Mouse (Mus musculus): ENCODE results near the gene Rsph1.

Gene Rsph1

GRCm38 (mm10) chr17:31258310-31258865, 18.8 kb downstream of the Rsph1 start:
- no peak for DNase-seq (ENCODE audit: inconsistent ontology term)

- no peak for DNase-seq (ENCODE audit: inconsistent ontology term)
These were observed 19.3 kb downstream of the Rsph1 start for GRCm38 (mm10) chr17:31257898-31258297.

GRCm38 (mm10) chr17:31257149-31257548, 20.0 kb downstream of the Rsph1 start:
- no peak for DNase-seq (ENCODE audit: inconsistent ontology term)

DNA sequence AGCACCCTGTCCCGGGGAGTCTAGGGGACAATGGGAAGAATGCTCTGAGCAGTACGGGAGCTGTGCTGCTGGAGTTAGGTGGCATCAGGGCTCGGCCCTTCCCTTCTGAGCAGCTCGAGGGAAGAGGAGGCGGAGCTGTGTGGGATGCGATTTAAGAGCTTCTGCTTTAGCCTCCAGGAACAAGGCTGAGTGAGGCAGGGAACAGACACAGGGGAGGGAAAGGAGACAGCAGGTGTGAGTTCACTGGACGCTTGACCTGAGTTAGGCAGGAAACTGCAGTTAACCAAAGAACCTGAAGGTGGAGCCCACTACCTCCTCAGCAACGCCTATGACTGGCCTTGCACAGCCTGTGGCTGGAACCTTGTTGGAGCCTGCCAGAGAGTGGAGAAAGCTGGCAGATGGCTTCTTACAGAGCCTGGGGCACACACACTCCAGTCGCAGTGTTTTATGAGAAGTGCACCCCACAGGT, 22.7 kb downstream of the Rsph1 start:
- peak; percentile 35 for DNase-seq (ENCODE audit: inconsistent ontology term)

GRCm38 (mm10) chr17:31253951-31254350, 23.2 kb downstream of the Rsph1 start:
- no peak for DNase-seq (ENCODE audit: inconsistent ontology term)

GRCm38 (mm10) chr17:31247144-31247543, 30.0 kb downstream of the Rsph1 start:
- DNase-seq (ENCODE audit: inconsistent ontology term) = no peak

GRCm38 (mm10) chr17:31245321-31245720, 31.9 kb downstream of the Rsph1 start:
- no peak for DNase-seq (ENCODE audit: inconsistent ontology term)

DNA sequence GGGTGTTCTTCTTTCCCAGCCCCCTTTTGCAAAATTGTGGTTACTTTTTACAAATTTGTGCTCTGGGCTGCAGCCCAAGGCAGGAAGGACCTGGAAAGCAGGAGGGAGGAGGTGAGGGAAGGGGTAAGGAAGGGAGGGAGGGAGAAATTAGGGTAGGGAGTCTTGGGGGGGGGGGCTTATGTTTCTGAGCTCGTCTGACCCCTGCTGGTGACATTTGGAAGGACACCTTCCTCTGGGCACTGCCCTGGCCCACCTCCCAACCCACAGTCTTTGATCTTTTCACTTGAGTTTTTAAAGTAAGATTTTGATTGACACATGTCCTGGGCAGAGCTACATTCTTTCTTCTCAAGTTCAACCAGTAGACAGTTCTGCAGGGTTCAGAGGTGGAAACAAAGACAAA, 34.4 kb downstream of the Rsph1 start:
- DNase-seq (ENCODE audit: inconsistent ontology term) = no peak

DNA sequence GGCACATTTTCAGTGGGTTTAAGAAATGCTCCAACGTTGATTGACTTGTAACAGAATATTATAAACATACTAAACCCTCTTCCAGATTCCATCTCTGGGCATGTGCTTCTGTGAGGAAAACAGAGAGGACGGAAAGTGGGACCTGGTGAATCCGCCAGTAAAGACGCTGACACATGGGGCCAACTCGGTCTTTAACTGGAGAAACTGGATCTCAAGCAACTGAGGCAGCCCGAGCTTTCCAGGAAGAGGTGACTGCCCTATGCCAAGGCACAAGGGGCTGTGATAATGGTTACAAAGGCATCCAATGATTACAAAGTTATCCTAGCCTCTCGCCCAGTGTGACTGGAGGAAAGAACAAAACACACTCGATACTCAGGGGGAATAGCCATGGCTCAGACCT, 36.0 kb downstream of the Rsph1 start:
- DNase-seq (ENCODE audit: inconsistent ontology term) = no peak

- no peak for DNase-seq (ENCODE audit: inconsistent ontology term)
These were observed 38.8 kb downstream of the Rsph1 start for GRCm38 (mm10) chr17:31238234-31239020.

- no peak for DNase-seq (ENCODE audit: inconsistent ontology term)
These were observed 41.3 kb downstream of the Rsph1 start for GRCm38 (mm10) chr17:31235915-31236314.

DNA sequence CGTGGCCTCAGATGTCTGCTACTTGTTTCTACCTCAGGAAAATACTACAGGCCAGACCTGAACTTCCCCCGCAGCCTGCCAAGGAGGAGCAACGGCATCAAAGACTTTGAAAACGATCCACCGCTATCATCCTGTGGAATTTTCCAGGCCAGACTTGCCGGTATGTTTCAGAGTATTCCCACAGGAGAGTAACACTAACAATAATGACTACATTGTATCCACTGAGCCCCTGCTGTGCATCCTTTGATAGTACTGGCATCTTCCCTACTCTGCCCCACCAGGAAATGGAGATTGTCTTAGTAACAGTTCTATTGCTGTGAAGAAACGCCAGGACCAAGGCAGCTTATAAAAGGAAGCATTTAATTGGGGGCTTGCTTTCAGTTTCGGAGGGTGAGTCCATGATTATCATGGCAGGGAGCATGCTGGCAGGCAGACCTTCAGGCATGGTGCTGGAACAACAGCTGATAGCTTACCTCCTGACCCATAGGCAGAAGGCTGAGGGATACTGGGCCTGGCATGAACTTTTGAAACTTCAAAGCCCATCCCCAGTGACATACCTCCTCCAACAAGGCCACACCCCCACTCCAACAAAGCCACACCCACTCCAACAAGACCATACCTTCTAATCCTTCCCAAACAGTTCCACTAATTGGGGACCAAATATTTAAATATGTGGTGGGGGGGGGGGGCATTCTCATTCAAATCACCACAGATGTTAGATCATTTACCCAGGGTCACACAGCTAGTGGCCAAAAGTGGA, 44.8 kb downstream of the Rsph1 start:
- peak; percentile 68 for DNase-seq (ENCODE audit: inconsistent ontology term)

GRCm38 (mm10) chr17:31231780-31232179, 45.4 kb downstream of the Rsph1 start:
- DNase-seq (ENCODE audit: inconsistent ontology term) = peak; percentile 5

- no peak for DNase-seq (ENCODE audit: inconsistent ontology term)
These were observed 50.3 kb downstream of the Rsph1 start for GRCm38 (mm10) chr17:31226931-31227330.

DNA sequence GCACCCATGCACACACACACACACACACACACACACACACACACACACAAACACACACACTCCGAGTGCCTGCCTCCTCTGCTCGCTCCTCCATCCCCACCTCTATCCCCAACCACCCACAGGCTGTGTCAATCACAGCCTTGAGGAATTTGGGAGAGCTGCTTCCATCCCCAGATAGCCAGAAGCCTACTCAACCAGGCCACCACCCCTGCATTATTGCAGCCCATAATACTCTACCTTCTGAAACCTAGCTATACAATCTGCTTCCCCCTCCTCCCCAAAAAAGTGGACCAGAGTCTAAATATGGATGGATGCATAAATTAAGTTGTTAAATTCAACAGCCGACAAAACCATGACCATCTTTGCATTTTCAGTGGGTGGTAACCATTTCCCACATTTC, 50.8 kb downstream of the Rsph1 start:
- no peak for DNase-seq (ENCODE audit: inconsistent ontology term)

DNA sequence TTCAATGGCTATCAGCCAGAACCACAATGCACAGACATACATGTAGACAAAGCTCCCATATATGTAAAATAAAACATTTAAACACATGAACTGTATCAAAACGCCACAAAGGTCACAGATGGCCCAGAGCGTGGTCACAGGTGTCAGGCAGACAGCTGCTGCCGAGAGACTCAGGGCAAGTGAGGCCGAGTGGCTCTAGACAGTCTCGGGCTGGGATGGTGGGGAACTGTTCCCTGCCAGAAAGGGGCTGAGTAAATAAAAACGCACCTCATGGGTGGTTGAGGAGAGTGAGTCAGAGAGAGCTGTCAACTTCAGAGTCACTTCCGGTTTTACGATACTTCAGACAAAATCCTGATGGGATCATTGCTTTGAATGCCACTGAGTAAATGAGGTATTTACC, 52.6 kb downstream of the Rsph1 start:
- DNase-seq (ENCODE audit: inconsistent ontology term) = no peak

DNA sequence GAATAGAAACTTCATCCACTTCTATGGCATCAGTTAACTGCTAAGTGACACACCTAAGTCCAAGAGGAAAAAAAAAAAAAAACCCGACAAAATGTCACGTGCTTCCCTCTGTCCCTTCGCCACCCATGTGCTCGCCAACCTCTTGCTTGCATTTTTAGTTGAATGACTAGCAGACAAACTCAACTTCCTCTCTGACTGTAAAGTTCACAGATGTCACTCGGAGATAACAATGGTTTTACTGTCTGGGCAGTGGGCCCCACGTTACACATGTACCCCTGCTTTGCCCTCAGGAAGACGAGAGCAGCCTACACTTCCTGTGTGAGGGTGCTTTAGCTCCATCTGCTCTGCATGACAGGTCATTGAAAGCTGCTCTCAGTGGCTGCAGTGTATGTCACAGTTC, 53.3 kb downstream of the Rsph1 start:
- DNase-seq (ENCODE audit: inconsistent ontology term) = no peak

DNA sequence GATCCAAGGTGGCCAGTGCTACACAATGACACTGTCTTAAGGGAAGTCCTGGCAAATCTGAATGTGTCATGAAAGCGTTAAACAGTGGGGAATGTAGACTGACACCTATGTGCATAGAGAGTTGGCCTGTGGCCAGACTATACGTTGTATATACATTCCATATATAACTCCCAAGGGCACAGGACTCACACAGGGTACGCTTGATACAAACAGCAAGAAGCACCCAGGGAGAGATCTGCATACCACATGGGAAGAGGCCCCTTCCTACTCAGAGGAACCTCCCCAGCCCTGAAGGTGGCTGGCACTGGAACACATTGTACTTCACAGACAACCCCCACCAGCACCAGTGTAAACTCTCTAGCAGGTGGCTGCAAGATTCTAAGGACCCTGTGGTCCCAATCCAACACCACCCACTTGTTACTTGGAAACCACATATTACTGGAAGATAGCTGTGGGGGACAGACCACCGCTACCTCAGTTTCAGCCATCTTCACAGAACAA, 54.3 kb downstream of the Rsph1 start:
- DNase-seq (ENCODE audit: inconsistent ontology term) = no peak

- peak; percentile 33 for DNase-seq (ENCODE audit: inconsistent ontology term)
These were observed 60.9 kb downstream of the Rsph1 start for GRCm38 (mm10) chr17:31216068-31216955.

GRCm38 (mm10) chr17:31211881-31212280, 65.3 kb downstream of the Rsph1 start:
- no peak for DNase-seq (ENCODE audit: inconsistent ontology term)

DNA sequence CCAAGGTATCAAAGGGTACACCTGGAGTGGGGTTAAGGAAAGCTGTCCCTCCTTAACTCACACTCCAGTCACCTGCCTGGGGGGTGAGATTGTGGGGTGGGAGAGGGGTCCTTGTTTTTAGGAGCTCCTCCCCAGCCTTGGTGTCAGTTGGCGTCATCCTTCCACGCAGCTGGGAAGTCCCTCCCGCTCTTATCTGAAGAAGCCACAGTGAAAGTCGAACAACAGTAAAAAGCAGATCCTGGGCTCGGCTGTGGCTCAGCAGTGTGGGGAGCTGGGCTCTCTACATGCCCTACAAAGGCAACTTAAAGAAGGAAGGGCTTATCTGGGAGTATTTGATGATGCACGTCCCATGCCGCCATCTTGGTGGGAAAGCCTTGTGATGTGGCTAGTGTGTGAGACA, 66.9 kb downstream of the Rsph1 start:
- DNase-seq (ENCODE audit: inconsistent ontology term) = no peak

All from Muller cell, postnatal 12 days (primary cell).